Mouse (Mus musculus) ovary, postnatal 36 days (tissue): ENCODE measurements around the gene Narfl.

Experiments
- DNase-seq: peaks from one replicate; pipeline ENCODE4 v3.0.0; 2022; ENCODE audit warnings: low spot score, mixed read lengths

The Narfl gene

DNA sequence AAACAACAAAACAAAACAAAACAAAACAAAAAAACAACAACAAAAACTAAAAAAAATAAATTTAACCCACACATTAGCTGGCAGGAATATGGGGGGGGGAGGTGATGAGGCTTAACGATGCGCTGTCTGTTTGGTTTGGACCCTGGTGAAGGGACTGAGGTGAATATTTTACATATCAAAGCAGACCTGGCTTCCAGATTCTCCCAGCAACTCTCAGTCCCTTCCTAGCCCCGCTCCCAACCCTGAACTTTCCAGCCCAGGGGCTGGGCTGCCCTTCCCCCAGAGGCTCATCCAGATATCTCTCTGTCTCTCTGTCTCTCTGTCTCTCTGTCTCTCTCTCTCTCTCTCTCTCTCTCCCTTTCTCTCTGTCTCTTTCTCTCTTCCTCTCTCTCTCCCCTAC is 11.0 kb upstream of the Narfl start:
- DNase-seq = no peak

DNA sequence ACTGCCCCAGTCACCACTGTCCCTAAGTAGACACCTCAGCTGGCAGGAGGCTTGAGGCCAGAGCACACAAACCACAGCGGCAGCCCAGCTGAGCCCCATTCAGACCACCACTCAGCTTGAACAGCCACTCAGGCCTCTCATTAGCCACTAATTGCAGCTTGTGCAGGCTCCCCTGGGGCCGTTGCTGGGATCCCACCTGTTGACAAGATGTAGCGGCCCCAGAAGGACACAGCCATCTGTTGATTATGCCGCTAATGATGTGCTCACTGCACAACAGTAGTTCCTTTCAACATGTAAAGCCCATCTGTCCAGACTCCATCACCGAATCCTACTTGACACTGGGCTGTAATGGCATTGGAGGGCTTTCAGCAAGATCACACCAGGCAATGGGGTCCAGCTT is 7.7 kb upstream of the Narfl start:
- no peak for DNase-seq

- no peak for DNase-seq
Observed at GRCm38 (mm10) chr17:25769331-25769730, 4.2 kb upstream of the Narfl start.

GRCm38 (mm10) chr17:25775318-25776062 is 1.9 kb downstream of the Narfl start:
- peak; percentile 1 for DNase-seq

DNA sequence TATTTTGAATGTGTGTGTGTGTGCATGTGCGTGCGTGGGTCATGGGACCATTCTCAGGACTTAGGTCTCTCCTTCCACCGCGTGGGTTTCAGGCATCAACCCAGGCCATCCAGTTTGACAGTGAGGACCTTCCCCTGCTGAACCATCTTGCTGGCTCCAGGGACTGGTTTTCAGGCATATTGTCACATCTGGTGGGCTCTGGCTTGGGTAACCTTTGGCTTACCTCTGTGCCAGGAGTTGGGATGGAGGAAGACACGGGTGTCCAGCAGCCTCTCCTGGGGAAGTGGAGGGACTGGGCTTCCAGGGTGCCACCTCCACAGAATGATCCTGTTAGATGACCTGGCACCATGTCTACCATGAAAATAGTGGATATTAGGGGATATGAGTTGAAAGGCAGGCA is 4.4 kb downstream of the Narfl start:
- DNase-seq = peak; percentile 1

- DNase-seq = no peak
Observed at GRCm38 (mm10) chr17:25781339-25781738, 7.8 kb downstream of the Narfl start.

- DNase-seq = no peak
Observed at GRCm38 (mm10) chr17:25783086-25783485, 9.5 kb downstream of the Narfl start.

DNA sequence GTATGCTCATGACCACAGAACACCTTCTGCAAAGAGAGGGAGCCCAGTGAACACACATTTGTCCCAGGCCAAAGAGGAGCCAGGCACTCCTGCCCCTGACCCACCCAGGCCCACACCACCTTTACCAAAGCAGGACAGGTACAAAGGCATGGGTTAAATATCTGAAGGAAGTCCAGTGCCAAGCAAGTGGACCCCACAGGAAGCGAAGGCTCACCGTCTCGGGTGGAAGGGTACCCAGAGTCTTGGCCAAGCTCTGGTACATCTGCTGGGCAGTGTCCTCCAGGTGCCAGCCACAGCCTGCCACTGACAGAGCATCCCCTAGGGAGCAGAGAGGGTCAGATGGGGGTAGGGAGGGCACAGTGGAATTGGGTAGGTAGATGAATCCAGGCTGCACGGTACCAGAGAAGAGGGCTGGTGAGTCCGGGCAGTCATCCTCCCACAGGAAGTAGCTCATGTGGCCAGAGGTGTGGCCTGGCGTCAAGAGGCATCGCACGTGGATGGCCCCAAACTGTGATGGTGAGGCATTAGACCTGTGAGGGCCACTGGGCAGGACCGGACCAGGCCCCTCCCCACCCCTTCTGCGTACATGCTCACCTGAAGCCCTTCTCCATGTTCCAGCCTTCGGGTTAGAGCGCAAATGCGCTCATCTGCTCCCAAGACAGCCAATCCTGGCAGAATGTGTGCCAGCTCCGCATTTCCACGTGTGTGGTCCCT is 10.4 kb downstream of the Narfl start:
- no peak for DNase-seq

DNA sequence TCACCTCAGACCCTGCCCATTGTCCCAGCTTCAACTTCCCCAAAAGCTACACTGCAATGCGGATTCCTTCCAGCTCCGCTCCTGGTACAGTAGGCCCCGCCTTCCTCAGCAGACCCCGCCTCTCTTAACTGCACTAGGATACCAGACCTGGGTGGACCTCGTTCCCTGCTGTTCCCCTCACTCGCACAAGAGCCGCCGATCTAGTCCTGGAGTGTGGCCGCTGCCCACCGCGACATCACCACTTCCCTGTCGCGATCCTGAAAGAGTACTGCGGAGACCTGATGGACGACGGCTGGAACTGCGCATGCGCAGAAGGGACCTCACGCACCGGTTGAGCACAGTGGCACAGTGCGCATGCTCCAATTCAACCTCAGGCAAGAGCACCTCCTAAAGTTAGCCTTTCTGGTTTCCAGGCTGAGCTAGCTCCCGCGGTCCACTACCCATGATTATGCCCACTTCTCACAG is 11.7 kb downstream of the Narfl start, which contains the start of gene Haghl:
Haghl (minus strand) TSS at position 393 of the 465 bp plus-strand sequence.
- peak; percentile 93 for DNase-seq

GRCm38 (mm10) chr17:25786280-25786679 is 12.7 kb downstream of the Narfl start, which contains the start of gene Ccdc78:
Gene Ccdc78, plus strand, starts transcription at chr17:25786580.
- no peak for DNase-seq

GRCm38 (mm10) chr17:25786781-25787504 is 13.4 kb downstream of the Narfl start:
- no peak for DNase-seq

DNA sequence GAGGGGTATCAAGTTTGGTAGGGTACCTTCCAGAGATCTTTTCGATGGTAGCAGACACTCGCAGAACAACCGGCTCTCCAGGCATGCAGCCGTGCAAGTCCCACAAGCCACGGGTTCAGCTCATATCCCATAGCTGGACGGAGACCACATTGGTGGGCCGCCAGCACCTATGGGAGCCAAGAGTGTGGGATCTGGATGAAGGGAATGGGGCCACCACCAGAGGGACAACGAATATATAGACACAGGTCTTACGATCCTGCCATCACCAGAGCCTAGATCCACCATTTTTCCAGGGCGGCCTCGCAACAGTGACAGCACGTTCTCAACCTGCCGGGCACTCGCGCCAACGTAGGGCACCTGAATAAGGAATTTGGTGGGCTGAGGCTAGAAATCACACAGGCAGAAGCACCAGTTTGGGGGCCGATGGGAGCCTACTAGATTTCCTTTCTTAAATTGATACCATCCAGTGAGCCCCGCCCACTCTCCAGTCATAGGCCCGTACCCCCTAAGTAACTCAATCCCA is 17.8 kb downstream of the Narfl start:
- DNase-seq = no peak

- peak; percentile 84 for DNase-seq
Observed at GRCm38 (mm10) chr17:25791843-25792527, 18.4 kb downstream of the Narfl start.

- DNase-seq = peak; percentile 70
Observed at GRCm38 (mm10) chr17:25792615-25793014, 19.0 kb downstream of the Narfl start, which contains the start of gene Fam173a. Gene Fam173a, minus strand, starts transcription at chr17:25792901.

DNA sequence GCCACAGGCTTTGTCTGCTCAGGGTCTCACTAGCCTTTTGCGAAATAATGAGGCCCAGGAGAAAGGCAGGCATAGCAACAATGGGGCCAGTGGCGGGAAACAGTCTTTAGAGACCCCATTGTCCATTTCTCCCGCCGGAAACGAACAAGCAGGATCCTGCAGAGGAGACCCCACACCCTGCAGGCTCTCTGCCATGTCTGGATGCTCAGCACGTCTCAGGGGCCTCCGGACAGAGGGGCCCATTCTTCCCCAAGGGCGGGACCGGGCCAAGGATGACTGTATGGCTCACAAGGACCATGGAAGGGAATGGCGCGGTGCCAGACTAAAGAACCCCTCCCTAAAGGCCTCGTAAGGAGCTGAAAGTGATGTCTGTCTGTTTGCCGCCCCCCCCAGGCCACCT is 20.6 kb downstream of the Narfl start:
- DNase-seq = no peak

DNA sequence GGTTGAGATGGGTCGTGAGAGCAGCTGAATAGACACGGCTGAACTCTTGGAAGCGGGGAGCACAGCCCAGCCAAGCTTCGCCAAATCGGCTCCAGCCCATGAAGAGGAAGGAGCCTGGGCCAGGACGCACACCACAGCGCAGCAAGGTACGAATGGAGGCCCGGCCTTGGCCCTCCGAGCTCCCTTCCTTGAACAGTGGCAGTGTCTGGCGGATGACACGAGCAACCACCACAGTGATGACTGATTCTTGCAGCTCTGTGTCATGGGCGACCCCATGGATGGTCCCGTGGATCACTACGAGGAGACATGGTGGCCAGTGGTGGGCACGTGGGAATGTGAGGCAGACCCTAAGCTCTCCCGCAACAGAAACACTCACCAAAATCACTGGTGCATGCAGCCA is 21.4 kb downstream of the Narfl start:
- no peak for DNase-seq

DNA sequence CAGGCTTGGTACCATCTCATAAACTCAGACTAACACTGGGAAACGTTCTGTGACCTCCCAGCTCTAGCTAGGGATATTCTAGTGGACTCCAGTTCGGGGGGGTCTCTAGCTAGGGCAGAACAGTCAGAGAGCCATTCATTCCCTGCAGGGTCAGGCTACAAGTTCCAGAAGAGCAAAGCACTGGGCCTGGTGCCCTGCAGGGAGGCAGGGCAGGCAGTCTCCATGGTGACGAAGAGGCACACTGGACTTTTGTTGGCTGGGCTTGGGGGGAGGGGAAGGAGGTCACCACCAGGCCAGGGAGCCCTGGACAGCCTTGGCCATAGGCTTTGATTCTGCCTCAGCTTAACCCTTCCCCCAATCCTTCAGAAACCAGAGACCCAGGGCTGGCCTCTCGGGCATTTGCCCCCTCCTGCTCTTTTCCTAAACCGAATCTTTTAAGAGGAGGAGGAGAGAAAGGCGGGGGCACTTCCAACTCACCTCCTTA is 22.1 kb downstream of the Narfl start, which contains the start of gene AC134908.4:
AC134908.4 (minus strand) TSS at position 51 of the 484 bp plus-strand sequence.
- no peak for DNase-seq

DNA sequence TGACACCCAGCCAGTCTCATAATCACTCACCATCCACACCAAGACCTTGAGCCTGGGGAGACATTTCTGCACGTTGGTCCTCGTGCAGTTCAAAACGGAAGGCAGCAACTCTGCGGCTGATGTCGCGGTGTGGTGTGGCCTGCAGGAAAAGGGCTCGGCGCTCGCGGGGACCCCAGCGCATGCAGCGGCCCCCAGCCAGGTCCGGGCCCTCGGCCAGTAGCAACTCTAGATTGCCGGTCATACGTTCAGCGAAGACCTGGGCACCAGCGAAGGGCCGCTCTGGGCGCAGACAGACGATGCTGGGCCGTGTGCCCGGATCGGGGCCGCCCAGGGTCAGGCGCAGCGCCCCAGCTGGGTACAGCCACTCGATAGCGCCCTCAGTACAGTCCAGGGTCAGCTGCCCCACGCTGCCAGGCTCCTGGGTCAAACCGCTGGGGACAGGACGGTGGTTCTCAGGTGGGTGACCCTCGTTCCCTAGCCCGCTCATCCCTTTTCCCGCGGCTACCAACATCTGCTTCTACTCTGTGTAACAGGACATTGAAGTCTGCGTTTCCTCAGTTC is 22.7 kb downstream of the Narfl start:
- no peak for DNase-seq

DNA sequence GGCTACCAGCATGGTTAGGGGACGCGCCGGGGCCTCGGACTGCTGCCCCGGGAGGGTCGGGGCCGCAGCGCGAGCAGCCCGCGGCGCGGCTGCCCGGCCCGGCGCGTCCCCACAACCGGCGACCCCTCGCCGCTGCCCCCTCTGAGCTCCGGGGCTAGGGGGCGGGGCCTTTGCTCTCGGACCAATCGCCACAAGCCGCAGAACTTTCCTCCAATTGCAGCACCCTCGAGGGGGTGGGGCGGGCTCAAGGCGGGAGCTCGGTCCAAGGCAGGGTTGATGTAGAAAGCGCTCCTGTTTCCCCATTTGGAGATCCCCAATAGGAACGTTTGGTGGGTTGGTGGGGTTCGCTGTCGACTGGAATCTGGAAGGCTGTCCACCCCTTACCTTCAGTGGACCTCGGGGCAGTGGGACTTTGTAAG is 23.4 kb downstream of the Narfl start, which contains the start of gene Metrn:
Metrn (minus strand) TSS at position 186 of the 419 bp plus-strand sequence.
- DNase-seq = peak; percentile 86

GRCm38 (mm10) chr17:25801029-25801428 is 27.5 kb downstream of the Narfl start:
- peak; percentile 50 for DNase-seq
